Mouse (Mus musculus) heart, embryonic 16.5 days (tissue): ENCODE results near the gene Filip1. TPM values are rescaled to one million over a fixed set of nuclear protein-coding genes. Genes with fewer than 3 reads are reported as not detected.
"Not testable (repeated sequence)": the region's sequence is repeated elsewhere in the genome, so short reads cannot be mapped to it uniquely, and the experiment has no call there.

ENCODE experiments used
- ATAC-seq: fragments of 200-750 bp; cut with Nextera tagmentation; replicated peaks from 2 replicates; pipeline ENCODE4 v1.8.0; 2017; ENCODE audit warnings: moderate number of reproducible peaks; ENCODE audit not compliant: insufficient read depth, low FRiP score; ENCODE audit errors: extremely low read depth
- H3K27ac ChIP-seq: fragments of 300-500 bp; sonication (generic); 2 replicates; pipeline ENCODE4 v1.5.1; 2014; ENCODE audit warnings: mild to moderate bottlenecking, low read length, control low read depth, moderate library complexity
- H3K27me3 ChIP-seq: fragments of 300-500 bp; sonication (generic); 2 replicates; pipeline ENCODE4 v1.6.1; 2014; ENCODE audit warnings: low read length, mixed read lengths; ENCODE audit not compliant: control insufficient read depth, insufficient read depth
- H3K36me3 ChIP-seq: fragments of 300-500 bp; sonication (generic); 2 replicates; pipeline ENCODE4 v1.6.1; 2014; ENCODE audit not compliant: control insufficient read depth, insufficient read depth
- H3K4me1 ChIP-seq: fragments of 300-500 bp; sonication (generic); 2 replicates; pipeline ENCODE4 v1.6.1; 2014; ENCODE audit warnings: low read length, mixed read lengths; ENCODE audit not compliant: control insufficient read depth, insufficient read depth
- H3K4me2 ChIP-seq: fragments of 300-500 bp; sonication (generic); 2 replicates; pipeline ENCODE4 v1.6.1; 2014; ENCODE audit warnings: low read depth, mild to moderate bottlenecking, control low read depth, low read length
- H3K4me3 ChIP-seq: fragments of 300-500 bp; sonication (generic); 2 replicates; pipeline ENCODE4 v1.5.1; 2014; ENCODE audit warnings: mild to moderate bottlenecking, control low read depth, low read length
- H3K9ac ChIP-seq: fragments of 300-500 bp; sonication (generic); 2 replicates; pipeline ENCODE4 v1.6.1; 2014; ENCODE audit warnings: low read length, control low read depth
- H3K9me3 ChIP-seq: fragments of 300-500 bp; sonication (generic); replicated peaks from 2 replicates; pipeline ENCODE4 v1.6.1; 2016; ENCODE audit warnings: low read length; ENCODE audit not compliant: control insufficient read depth
- WGBS: fragments of 180-500 bp; shearing (Covaris S2); extraction: QIAGEN DNeasy Blood & Tissue Kit; methylation state at CpG from one replicate; pipeline ENCODE4 v1.1.7; 2014; 5-methylcytosine and 5-hydroxymethylcytosine counted together
- polyA plus RNA-seq: library from polyadenylated mRNA; unstranded; fragments of >200 nt; fragmentation: Nextera tagmentation; extraction: Ambion mirVana; gene quantifications from 2 replicates; pipeline ENCODE4 v1.2.1, GENCODE M21; 2015

Filip1 gene
- polyA plus RNA-seq, result 32.1 and 37.9 TPM in 2 replicates

DNA sequence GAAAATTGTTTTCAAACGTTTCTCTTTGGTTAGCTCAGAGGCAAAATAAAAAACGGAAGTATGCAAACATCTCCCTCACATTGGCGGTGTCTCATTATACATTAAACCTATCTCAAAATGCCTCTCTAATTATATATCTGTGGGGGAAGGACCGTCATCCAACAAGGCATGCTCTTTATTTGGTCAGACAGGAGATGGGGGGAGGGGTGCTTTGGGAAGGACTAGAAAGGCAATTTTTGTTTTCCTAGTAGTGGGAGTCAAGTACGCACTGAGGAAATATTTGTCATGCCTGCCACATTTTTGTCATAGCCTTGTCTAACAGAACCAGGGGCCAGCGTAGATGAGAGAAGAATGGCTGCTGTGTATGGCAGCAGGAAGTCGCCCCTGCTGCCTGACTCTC is at the start of gene Filip1:
Filip1 (minus strand) TSS at position 101 of the 400 bp plus-strand sequence.
- 53% methylated on average over 7 of the region's 7 CpGs for WGBS
- Histone ChIP-seq H3K27me3 (no peaks in the 10 kb centered on the region), H3K9ac (no peak within 1 kb of the TSS), H3K9me3 (no peaks in the 10 kb centered on the region), H3K27ac (no peak within 1 kb of the TSS), H3K36me3 (no peaks in the 10 kb centered on the region), H3K4me1 (no peaks in the 10 kb centered on the region), H3K4me2 (no peak within 1 kb of the TSS), H3K4me3 (no peak within 1 kb of the TSS)
- no peak for ATAC-seq

DNA sequence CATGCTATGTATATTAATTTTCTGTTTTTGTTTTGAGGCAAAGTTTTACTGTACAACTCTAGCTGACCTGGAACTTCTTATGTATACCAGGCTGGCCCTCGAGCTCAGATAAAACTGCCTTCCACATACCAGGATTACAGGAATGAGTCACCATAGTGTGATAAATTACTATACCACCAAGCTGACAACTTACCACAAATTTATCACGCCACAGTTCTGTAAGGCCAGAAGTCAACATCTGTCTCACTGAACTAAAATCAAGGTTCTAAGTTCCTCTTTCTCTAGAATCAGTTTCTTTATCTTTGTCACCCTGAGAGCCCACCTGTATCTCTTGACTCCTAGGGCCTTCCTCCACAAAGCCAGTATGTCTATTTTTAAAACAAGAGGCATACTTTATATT is 45.0 kb upstream of the Filip1 start:
- Histone ChIP-seq H3K36me3 (no peaks in the 10 kb centered on the region), H3K4me2 (no peak overlapping the region), H3K9ac (no peak overlapping the region), H3K27me3 (no peaks in the 10 kb centered on the region), H3K9me3 (peaks cover 6% of the 10 kb centered on the region; the same call in 1 of the 2 replicates), H3K4me3 (no peak overlapping the region), H3K27ac (no peak overlapping the region), H3K4me1 (no peaks in the 10 kb centered on the region)
- ATAC-seq, result no peak
- 41% methylated on average over 2 of the region's 2 CpGs for WGBS

DNA sequence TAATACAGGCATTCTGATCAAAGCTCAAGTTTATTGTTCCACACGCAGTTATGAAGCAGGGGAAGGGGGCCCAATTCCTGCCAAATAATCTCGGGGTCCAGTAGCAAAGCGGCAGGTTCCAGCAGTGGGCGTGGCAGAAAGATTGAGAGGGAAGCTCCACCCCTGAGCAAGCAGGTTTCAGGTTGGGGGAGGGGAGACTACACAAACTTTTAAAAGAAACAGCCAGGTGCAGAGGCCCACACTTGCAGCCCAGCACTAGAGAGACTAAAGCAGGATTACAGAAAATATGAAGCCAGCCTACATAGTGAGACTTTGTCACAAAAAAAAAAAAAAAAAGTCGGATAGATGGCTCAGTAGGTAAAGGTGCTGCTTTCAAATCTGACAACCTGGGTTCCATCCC is 40.3 kb upstream of the Filip1 start:
- no peak for ATAC-seq
- 73% methylated on average over 5 of the region's 5 CpGs for WGBS
- H3K36me3 ChIP-seq, result no peaks in the 10 kb centered on the region
- no peak overlapping the region for H3K4me2 ChIP-seq
- no peaks in the 10 kb centered on the region for H3K4me1 ChIP-seq
- no peaks in the 10 kb centered on the region for H3K27me3 ChIP-seq
- H3K9ac ChIP-seq, result no peak overlapping the region
- no peak overlapping the region for H3K27ac ChIP-seq
- no peak overlapping the region for H3K4me3 ChIP-seq
- peaks cover 6% of the 10 kb centered on the region; the same call in 1 of the 2 replicates for H3K9me3 ChIP-seq

DNA sequence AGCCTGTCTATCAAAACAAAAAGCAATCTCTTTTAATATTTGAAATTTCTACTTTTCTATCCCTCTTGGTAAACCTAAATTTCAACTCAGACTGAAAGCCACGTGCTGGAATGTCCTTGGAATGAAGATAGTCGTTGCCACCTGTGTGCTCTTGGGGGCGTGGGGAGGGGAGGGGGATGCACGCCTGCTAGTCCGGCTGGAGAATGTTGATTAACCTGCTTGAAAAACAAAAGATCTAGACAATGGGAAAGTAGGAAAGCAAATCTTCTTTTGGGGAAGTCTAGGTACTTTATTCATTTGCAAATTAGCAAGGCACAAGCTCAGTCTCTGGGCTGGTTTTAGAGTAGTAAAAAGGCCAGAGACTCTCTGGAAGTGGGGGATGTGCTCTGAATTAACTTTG is 36.6 kb upstream of the Filip1 start:
- not testable (repeated sequence) for H3K9ac ChIP-seq, H3K4me2 ChIP-seq, ATAC-seq, H3K27me3 ChIP-seq, H3K36me3 ChIP-seq, H3K9me3 ChIP-seq, H3K4me1 ChIP-seq, H3K27ac ChIP-seq, H3K4me3 ChIP-seq
- 53% methylated on average over 5 of the region's 5 CpGs for WGBS

DNA sequence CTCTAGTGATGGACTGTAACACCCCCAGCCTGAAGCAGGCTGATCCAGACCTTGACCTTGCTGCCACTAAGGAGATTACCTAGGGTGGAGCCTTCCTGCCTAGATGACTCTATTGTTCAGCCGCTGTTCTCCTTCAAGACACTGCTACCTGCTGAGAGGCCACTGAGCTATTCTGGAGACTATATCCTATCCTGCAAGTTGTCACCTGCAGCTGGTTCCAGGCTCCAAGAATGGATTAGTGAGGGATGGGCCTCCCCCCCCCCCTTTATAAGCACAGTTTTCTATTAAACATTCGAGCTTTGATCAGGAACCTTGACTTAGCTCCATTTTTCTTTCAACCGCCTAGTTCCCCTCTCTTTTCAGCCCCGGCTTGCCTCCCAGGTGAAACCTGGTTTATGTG is 31.6 kb upstream of the Filip1 start:
- 79% methylated on average over 4 of the region's 4 CpGs for WGBS
- not testable (repeated sequence) for H3K4me2 ChIP-seq

DNA sequence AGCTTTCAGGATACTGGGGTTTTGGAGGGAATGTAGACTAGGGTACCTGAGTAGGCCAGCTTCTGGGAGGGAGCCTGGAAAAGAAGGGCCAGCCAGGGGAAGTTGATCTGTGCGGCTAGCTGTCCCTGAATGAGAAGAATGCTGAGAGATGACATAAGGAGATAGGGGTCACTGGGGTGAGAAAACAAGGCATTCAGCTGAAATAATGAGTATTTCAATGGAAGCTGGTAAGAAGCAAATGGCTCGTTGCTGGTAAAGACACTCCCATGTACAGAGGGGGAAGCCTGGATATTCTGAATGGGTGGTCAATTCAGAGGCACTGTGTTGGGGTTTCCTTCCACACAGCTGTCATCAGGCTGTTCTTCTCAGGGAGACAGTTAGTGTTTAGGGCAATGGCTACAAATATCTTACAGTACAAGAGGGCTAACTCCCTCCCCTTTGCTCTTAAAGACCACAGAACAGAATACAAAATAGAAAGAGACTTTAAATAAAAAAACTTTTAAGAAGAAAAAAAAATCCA is 26.7 kb upstream of the Filip1 start:
- WGBS, result 33% methylated on average over 2 of the region's 2 CpGs

More for the DNA sequence above, 31.6 kb upstream of the Filip1 start:
- H3K36me3 ChIP-seq, H3K27me3 ChIP-seq, ATAC-seq, H3K4me3 ChIP-seq, H3K27ac ChIP-seq, H3K9ac ChIP-seq, H3K4me1 ChIP-seq, H3K9me3 ChIP-seq: not testable (repeated sequence)

DNA sequence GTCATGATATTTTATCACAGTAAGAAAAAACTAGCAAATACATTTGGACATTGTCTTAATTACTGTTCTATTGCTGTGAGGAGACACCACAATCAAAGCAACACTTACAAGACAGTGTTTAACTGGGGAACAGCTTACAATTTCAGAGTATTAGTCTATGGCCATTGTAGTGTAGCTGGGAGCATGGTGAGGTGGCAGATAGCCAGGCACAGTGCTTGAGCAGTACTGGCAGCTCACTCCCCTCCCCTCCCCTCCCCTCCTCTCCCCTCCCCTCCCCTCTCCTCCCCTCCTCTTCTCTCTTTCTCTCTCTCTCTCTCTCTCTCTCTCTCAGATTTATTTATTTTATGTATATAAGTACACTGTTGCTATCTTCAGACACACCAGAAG is 25.3 kb upstream of the Filip1 start:
- H3K9me3 ChIP-seq, result 0 out of 2 replicates have a peak, but pooled peaks cover 4% of the 10 kb centered on the region
- H3K4me1 ChIP-seq, result peaks cover 5% of the 10 kb centered on the region
- ATAC-seq, result no peak
- no peak overlapping the region for H3K4me2 ChIP-seq
- no peak overlapping the region for H3K27ac ChIP-seq
- H3K9ac ChIP-seq, result no peak overlapping the region
- no peaks in the 10 kb centered on the region for H3K36me3 ChIP-seq
- no peaks in the 10 kb centered on the region for H3K27me3 ChIP-seq
- H3K4me3 ChIP-seq, result no peak overlapping the region

More for the DNA sequence above, 26.7 kb upstream of the Filip1 start:
- Histone ChIP-seq H3K27me3 (no peaks in the 10 kb centered on the region), H3K27ac (no peak overlapping the region), H3K4me2 (no peak overlapping the region), H3K4me1 (peaks cover 5% of the 10 kb centered on the region), H3K9me3 (0 out of 2 replicates have a peak, but pooled peaks cover 4% of the 10 kb centered on the region), H3K36me3 (no peaks in the 10 kb centered on the region), H3K4me3 (no peak overlapping the region), H3K9ac (no peak overlapping the region)
- ATAC-seq, result no peak

DNA sequence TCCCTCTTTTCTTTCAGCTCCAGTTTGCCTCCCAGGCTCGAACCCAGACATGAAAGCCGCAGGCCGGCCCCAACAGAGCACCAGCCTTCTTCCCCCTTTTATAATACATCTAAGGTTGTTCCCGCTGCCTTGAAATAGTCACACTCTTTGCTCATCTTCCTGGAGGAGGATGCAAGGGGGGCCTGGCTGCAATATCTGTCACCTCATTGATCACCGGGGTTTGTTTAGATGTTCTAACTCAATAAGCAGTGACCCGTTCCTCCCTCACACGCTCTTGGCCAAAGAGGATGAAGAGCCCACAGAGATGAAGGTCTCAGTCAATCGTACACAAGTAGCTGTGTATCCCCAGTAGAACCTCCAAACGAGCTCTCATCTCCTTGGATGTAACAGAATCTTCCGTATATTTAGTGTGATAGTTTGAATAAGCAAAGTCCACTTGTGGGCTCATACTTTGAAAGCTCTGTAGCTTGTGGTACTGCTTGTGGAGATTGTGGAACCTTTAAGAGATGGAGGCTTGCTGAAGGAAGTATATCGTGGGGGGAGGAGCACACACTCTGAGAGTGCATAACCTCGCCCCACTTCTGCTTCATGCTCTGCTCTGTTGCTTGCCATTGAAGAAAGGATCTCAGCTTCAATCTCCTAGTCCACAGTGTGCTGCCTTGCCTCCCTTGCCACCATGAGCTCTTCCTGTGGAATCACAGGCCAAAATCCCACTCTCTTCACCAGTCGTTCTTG is 24.8 kb upstream of the Filip1 start:
- Histone ChIP-seq H3K4me3 (no peak overlapping the region), H3K27ac (no peak overlapping the region), H3K4me1 (peaks cover 5% of the 10 kb centered on the region), H3K27me3 (no peaks in the 10 kb centered on the region), H3K9me3 (0 out of 2 replicates have a peak, but pooled peaks cover 4% of the 10 kb centered on the region), H3K4me2 (no peak overlapping the region), H3K9ac (no peak overlapping the region), H3K36me3 (no peaks in the 10 kb centered on the region)
- no peak for ATAC-seq
- WGBS, result 78% methylated on average over 13 of the region's 13 CpGs

DNA sequence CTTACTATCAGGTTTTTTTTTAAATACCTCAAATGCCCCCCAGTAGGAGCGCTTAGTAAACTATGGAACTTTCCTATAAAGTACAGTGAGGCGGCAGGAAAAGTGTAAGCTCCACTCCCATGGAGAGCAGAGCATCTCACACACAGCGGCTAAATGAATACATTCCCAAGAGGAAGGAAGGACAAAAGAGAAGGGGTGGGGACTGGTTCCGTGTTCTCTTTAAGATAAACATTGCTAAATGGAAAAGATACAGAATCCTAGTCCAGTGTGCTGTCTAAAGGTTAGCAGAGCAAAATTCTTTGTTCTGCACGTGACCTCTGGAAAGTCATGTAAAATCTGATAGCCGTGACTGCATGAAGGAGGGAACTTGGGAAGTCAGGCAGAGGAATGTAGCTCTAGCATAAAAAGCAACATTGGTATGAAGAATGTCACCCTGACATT is 13.9 kb upstream of the Filip1 start:
- Histone ChIP-seq H3K9me3 (no peaks in the 10 kb centered on the region), H3K36me3 (no peaks in the 10 kb centered on the region), H3K9ac (no peak overlapping the region), H3K4me3 (no peak overlapping the region), H3K27me3 (no peaks in the 10 kb centered on the region), H3K4me2 (peak overlapping the region; percentile 40; the same call in 1 of the 2 replicates), H3K4me1 (peaks cover 11% of the 10 kb centered on the region), H3K27ac (peak overlapping the region; percentile 55)
- peak; percentile 60 for ATAC-seq
- WGBS, result 33% methylated on average over 6 of the region's 6 CpGs
